Mouse (Mus musculus): Measurements from ENCODE around the gene Gimap5.

Gene Gimap5

DNA sequence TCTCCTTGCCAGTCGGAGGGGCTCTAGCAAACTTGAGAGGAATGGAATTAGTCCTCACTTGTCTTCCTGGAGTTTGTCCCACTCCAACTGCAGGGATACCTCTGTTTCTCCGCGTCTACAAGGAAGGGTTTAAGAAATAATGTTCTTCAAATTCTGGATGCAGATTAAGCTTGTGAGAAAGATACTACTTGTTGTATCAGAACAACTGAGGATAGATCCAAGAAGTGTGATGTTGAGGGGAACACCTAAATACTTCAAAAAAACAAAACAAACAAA is 6.3 kb upstream of the Gimap5 start:
- DNase-seq (ENCODE audit: low read depth): no peak

- DNase-seq (ENCODE audit: low read depth): no peak
These were observed 5.4 kb upstream of the Gimap5 start for GRCm38 (mm10) chr6:48740501-48741169.

- DNase-seq (ENCODE audit: low read depth): no peak
These were observed 4.7 kb upstream of the Gimap5 start for GRCm38 (mm10) chr6:48741273-48741672.

DNA sequence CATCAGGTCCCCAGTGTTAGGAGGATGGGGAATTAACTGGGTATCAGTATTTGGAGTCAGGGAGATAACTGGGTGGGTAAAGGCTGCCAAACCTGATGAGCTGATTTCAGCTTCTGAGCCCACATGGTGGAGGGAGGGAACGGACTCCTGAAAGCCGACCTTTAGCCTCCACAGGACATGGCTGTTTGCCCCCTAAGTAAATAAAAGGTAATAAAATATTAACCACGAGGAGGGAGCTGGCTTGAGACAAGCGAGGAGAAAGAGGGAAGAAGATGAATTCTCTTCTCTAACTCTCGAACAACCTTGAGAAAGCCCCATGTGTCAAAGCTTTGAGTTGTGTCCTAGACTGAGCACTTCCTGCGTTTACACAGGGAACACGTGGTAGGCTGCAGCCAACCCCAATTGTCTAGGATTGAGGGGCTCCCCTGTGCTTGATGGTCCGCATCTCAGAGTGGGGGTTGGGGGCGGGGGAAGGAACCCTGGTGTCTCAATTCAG is 4.2 kb upstream of the Gimap5 start:
- no peak for DNase-seq (ENCODE audit: low read depth)

DNA sequence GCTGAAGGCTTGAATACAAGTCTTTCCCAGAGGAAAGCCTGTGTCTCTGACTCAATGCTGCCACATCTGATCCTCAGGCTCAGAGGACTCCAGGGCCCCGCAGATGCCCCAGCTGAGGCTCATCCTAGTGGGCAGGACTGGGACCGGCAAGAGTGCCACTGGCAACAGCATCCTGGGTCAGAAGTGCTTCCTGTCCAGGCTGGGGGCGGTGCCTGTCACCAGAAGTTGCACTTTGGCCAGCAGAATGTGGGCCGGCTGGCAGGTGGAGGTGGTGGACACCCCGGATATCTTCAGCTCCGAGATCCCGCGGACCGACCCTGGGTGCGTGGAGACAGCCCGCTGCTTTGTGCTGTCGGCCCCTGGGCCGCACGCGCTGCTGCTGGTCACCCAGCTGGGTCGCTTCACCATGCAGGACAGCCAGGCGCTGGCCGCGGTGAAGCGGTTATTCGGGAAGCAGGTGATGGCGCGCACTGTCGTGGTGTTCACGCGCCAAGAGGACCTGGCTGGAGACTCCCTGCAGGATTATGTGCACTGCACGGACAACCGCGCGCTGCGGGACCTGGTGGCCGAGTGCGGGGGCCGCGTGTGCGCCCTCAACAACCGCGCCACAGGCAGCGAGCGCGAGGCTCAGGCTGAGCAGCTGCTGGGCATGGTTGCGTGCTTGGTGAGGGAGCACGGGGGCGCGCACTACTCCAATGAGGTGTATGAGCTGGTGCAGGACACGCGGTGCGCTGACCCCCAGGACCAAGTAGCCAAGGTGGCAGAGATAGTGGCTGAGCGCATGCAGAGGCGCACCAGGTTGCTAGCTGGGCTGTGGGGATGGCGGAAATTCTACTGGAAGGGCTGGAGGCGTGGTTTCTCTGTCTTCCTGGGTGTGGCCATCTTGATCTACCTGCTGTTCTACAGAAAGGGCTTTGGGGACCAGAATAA is 3.3 kb upstream of the Gimap5 start:
- no peak for DNase-seq (ENCODE audit: low read depth)

GRCm38 (mm10) chr6:48745490-48745889 is 507 bp upstream of the Gimap5 start:
- DNase-seq (ENCODE audit: low read depth): no peak

- DNase-seq (ENCODE audit: low read depth): peak; percentile 34
These were observed 1.3 kb downstream of the Gimap5 start for GRCm38 (mm10) chr6:48747091-48747966.

DNA sequence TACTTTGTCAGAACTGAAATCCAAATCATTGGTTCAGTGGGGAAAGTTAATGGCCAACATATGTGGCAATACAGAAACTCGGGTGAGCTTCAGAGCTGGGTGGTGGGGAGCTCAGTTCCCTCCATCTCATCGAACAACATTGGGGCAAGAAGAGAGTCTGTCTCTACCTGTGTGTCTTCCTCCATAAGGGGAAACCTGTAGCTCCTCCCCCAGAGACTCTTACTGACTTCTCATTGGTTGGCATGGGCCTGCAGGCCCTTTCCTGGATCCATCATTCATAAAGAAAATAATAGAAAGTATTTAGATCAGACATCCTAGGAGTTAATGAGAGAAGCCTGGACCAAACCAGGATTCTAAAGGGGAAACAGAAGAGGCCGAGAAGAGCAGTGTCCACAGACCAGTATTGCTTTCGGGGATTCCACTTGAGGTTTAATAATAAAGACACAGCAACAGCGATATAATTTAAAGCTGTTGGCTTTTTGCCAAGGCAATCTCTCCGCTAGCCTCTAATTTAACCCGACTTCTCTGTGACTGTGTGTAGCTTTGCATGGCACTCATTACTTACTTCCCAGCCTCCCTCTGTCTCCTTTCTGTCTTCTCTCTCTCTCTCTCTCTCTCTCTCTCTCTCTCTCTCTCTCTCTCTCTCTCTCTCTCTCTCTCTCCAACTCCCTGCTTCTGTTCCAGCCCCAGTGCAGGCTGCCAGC is 17.7 kb downstream of the Gimap5 start:
- DNase-seq (ENCODE audit: low read depth): no peak

DNA sequence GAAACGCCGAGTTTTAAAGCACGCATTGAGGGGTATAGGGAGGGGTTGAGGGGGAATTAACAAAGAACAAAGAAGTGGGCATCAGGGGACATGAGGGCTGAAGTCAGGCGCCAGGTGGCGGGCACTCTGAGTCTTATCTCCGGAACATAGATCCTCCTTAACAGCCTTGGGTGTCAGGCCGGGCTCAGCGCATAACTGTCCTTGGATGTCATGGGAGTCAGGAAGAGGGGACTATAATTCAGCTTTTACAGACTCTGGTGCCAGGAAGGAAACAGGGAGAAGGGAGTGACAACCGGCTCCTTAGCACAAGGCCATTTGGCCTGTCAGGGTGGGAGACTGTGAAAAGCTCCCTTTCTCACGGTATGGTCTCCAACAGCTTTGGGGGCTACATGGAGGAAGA is 18.5 kb downstream of the Gimap5 start:
- no peak for DNase-seq (ENCODE audit: low read depth)

- DNase-seq (ENCODE audit: low read depth): no peak
These were observed 22.3 kb downstream of the Gimap5 start for GRCm38 (mm10) chr6:48768178-48768869.

DNA sequence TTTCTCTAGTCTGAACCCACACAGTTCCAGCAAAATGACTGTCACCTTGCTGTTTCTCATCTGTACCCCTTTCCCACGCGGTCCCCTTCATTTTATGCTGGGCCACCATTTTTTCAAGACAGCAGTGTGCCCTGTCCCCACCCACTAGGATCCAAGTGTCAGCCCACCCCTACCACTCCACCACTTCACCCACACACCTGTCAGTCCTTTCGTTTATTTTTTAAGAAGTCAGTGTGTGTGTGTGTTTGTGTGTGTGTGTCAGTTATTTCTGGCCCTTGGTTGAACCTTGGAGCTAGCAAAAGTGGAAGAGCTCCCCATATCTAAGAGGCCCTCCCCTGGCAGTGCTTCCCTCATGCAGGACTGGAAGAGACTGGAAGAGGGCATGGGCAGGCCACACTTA is 22.9 kb downstream of the Gimap5 start:
- no peak for DNase-seq (ENCODE audit: low read depth)

GRCm38 (mm10) chr6:48770696-48771095 is 24.7 kb downstream of the Gimap5 start, which contains the start of gene Gimap3:
Gene Gimap3 (minus strand): TSS chr6:48770851.
- no peak for DNase-seq (ENCODE audit: low read depth)

- peak; percentile 74 for DNase-seq (ENCODE audit: low read depth)
These were observed 26.0 kb downstream of the Gimap5 start for GRCm38 (mm10) chr6:48772030-48772429.

- DNase-seq (ENCODE audit: low read depth): no peak
These were observed 38.4 kb downstream of the Gimap5 start for GRCm38 (mm10) chr6:48784406-48784805.

DNA sequence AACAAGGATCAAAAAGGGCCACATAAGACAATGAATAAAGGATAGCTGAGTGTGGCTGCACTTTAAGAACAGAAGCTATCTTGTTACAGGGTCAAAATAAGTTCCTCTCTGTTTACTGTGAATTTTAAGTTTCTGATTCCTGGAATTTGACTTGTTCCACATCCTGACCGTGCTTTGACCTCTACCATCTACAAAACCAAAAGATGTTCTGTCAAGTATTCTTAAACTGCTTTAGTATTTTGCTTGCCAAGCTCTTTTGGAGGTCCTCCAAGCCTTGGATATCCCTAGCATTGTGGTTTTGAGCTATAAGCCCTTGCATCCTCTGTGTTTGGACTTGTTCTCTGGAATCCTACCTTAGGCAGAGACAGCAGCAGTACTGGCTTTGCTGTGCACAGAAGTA is 39.2 kb downstream of the Gimap5 start:
- no peak for DNase-seq (ENCODE audit: low read depth)

DNA sequence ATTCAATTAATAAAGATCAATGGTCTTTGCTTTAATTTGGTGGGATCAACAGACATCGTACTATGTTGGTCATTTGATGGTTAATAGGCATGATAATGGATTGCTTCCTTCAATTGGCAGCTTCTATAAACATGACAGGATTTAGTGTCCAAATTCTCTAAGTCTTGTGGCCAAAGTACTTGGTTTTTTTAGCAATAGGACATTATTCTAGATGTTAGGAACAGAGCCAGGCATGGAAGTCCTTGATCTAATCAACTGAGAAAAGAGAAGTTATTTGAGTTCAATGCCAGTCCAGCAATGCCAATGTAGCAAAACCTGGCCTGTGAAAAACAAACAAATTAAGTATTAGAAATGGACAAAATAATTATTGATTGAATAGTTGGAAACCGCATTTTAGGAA is 39.6 kb downstream of the Gimap5 start:
- DNase-seq (ENCODE audit: low read depth): no peak

DNA sequence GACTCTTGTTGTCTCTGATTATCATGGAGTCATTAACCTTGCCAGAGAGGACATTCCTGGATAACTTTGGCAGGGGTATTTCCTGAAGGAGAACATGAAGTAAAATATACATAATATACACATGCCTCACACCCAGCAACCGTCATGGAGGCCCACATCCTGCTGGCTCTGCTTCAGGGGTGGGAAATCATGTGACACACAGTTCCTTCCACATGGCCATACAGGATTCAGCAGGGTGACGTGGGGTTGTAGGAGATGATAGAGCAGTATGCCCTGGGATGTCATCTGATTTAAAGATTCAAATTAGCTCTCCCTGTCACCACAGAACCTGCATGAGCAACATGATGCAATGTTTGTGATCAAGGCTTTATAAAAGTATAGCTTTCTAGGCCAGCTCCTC is 41.9 kb downstream of the Gimap5 start:
- peak; percentile 28 for DNase-seq (ENCODE audit: low read depth)

DNA sequence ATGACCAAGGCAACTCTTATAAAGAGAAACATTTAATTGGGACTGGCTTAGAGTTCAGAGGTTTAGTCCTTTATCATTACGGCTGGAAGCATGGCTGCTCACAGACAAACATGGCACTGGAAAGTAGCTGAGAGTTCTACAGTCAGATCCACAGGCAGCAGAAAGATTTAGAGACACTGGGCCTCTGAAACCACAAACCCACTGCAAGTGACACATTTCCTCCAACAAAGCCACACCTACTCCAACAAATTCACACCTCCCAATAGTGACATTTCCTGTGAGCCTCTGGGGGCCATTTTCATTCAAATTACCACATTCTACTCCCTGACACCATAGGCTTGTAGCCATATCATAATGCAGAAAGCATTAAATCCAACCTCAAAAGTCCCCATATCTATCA is 55.9 kb downstream of the Gimap5 start:
- peak; percentile 90 for DNase-seq (ENCODE audit: low read depth)

DNA sequence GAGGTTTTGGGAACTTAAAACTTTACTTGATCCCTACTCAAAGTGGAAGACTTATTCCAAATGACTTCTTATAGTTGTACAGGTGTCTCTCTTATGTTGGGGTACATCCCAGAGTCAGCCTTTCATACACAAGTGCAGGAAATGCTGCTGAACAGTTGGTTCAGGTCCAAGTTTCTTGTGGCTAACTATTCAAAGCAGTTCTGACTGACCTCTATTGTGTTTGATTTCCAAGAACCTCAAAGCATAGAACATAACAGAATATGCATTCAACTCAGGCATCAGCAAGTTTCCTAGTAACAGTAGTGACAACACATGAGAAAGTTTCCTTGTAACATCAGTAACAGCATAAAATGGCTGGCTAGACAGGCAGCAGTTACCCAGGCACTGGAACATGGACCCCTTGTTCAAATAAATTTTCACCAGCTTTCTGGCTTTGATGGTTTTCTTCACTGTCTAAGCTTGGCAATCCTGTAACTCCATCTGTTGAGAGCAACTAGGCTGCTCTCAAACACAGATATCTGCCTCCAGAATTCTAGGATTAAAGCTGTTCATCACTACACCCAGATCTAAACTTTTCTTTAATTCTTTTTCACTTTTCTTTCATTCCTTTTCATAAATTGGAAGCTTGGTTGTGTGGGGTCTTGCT is 57.5 kb downstream of the Gimap5 start:
- peak; percentile 22 for DNase-seq (ENCODE audit: low read depth)

All from 416B (cell line).